Mouse (Mus musculus) lung, postnatal 0 days (tissue): ENCODE data around the gene Prl2c5.
"Not testable (repeated sequence)": the region's sequence is repeated elsewhere in the genome, so short reads cannot be mapped to it uniquely, and the experiment has no call there.

Experiments used
- CTCF ChIP-seq: IDR thresholded peaks from 2 replicates; pipeline ENCODE4 v1.5.1; 2016; ENCODE audit warnings: antibody characterized with exemption, mild to moderate bottlenecking
- EP300 ChIP-seq: IDR thresholded peaks from 2 replicates; pipeline ENCODE4 v1.6.1; 2016; ENCODE audit warnings: antibody characterized with exemption, mild to moderate bottlenecking, control low read depth

DNA sequence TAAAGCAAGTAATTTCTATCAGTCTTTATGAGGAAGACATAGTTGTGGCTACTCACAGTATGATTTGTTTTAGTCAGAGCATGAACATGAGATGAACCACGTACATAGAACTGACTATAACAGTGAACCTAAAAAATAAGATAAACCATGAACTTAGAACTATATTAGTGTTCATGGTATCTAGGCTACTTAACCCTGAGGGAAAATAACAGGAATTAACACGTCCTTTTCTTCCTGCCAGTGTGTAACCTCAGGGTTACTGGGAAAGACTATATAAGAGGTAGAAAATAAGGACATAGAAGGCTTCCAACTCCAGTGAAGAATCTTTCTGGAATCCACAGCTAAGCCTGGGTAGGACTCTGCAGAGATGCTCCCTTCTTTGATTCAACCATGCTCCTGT, at the start of gene Prl2c5:
- not testable (repeated sequence) for TF ChIP-seq CTCF, EP300
